Comparison of ENCODE assay signal across 26 mouse cellular contexts in the genomic region with DNA sequence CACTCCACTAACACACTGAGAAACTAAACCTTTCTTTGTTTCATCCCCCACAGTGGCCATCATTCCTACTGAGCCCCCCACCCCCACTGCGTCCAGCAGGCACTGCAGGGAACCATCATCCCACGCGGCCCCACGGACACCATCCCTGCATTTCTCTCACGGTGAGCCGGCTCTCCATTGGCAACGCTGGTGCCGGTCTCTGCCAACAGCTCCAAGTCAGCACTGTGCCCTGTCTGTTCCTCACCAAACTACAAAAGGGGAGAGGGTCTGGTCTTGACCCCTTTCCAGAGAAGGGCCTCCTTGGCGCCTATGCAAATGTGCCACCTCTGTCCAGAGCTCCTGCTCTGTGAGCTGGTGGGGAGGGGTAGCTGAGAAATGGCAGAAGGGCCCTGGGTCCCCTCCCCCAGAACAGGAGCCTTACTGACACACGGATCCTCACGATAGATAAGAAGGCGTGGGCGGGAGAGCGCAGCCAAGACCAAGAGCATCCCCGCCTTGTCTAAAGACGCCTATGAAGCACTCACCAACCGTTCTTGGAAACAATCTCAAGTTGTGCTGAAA.
DNase-seq lines count a peak whose midpoint lies in the region; ATAC-seq lines count a peak whose summit lies in the region.
"Had no signal": no experiment of that assay in that cellular context is flagged by ENCODE, and none has a peak within 500 bp of the region (broad histone marks: within the 10 kb centered on the region; RNA-seq: fewer than 3 reads in every experiment).

No protein-coding gene starts in this region.

- 73% methylated on average over 17 of the region's 17 CpGs for WGBS in embryonic facial prominence, embryonic 13.5 days
- 73% methylated on average over 17 of the region's 17 CpGs for WGBS in embryonic facial prominence, embryonic 10.5 days
- WGBS in hindbrain, embryonic 15.5 days = 54% methylated on average over 17 of the region's 17 CpGs
- 62% methylated on average over 17 of the region's 17 CpGs for WGBS in hindbrain, embryonic 10.5 days
- 74% methylated on average over 17 of the region's 17 CpGs for WGBS in neural tube, embryonic 14.5 days

- no peak overlapping the region for H3K9ac ChIP-seq in embryonic facial prominence, embryonic 13.5 days
- H3K9ac ChIP-seq in hindbrain, embryonic 15.5 days = no peak overlapping the region
- H3K9ac ChIP-seq in neural tube, embryonic 14.5 days (replicated peaks; ENCODE audit: low read depth, low read length) = no peak overlapping the region
- H3K9ac ChIP-seq: heart, embryonic 12.5 days; liver, embryonic 15.5 days; lung, embryonic 15.5 days; neural tube, embryonic 12.5 days; stomach, embryonic 15.5 days had no signal

- no peaks in the 10 kb centered on the region for H3K36me3 ChIP-seq in embryonic facial prominence, embryonic 13.5 days
- H3K36me3 ChIP-seq in embryonic facial prominence, embryonic 10.5 days (replicated peaks) = no peaks in the 10 kb centered on the region
- H3K36me3 ChIP-seq in hindbrain, embryonic 15.5 days = no peaks in the 10 kb centered on the region
- no peaks in the 10 kb centered on the region for H3K36me3 ChIP-seq in hindbrain, embryonic 10.5 days
- H3K36me3 ChIP-seq in neural tube, embryonic 14.5 days (ENCODE audit: control insufficient read depth, insufficient read depth, low read length) = no peaks in the 10 kb centered on the region
- H3K36me3 ChIP-seq: heart, embryonic 12.5 days; limb, embryonic 10.5 days; liver, embryonic 15.5 days; lung, embryonic 15.5 days; neural tube, embryonic 12.5 days; stomach, embryonic 15.5 days had no signal

- no peak for DNase-seq in embryonic facial prominence, embryonic 10.5 days (ENCODE audit: low spot score)
- no peak for DNase-seq in hindbrain, embryonic 10.5 days (ENCODE audit: low spot score)
- no peak for DNase-seq in neural tube, embryonic 10.5 days (ENCODE audit: extremely low spot score, low spot score)
- no peak for DNase-seq in lung, postnatal 14 days
- DNase-seq: adrenal gland, postnatal 14 days; cerebellum, adult 8-10 months; gastrocnemius, postnatal 25 days; heart, adult 18-20 months; heart, postnatal 10 days; kidney, adult 18-20 months; kidney, postnatal 4 days; liver; lung, postnatal 4 days; thymus, postnatal 4 days had no signal

- H3K4me1 ChIP-seq in embryonic facial prominence, embryonic 13.5 days = peaks cover 3% of the 10 kb centered on the region; the same call in 1 of the 2 replicates
- H3K4me1 ChIP-seq in embryonic facial prominence, embryonic 10.5 days = peaks cover 12% of the 10 kb centered on the region
- 0 out of 2 replicates have a peak, but pooled peaks cover 9% of the 10 kb centered on the region for H3K4me1 ChIP-seq in hindbrain, embryonic 15.5 days (replicated peaks)
- peaks cover 14% of the 10 kb centered on the region for H3K4me1 ChIP-seq in hindbrain, embryonic 10.5 days (replicated peaks)
- no peaks in the 10 kb centered on the region for H3K4me1 ChIP-seq in neural tube, embryonic 14.5 days (ENCODE audit: control insufficient read depth, insufficient read depth, low read length)
- H3K4me1 ChIP-seq: liver, embryonic 15.5 days; neural tube, embryonic 12.5 days had no signal

- H3K27me3 ChIP-seq in embryonic facial prominence, embryonic 13.5 days = no peaks in the 10 kb centered on the region
- peaks cover 3% of the 10 kb centered on the region; the same call in 1 of the 2 replicates for H3K27me3 ChIP-seq in embryonic facial prominence, embryonic 10.5 days (replicated peaks; ENCODE audit: low read depth, poor library complexity, severe bottlenecking)
- no peaks in the 10 kb centered on the region for H3K27me3 ChIP-seq in hindbrain, embryonic 15.5 days
- 0 out of 2 replicates have a peak, but pooled peaks cover 13% of the 10 kb centered on the region for H3K27me3 ChIP-seq in hindbrain, embryonic 10.5 days (ENCODE audit: insufficient read depth, poor library complexity, severe bottlenecking)
- H3K27me3 ChIP-seq in neural tube, embryonic 14.5 days (ENCODE audit: control insufficient read depth, insufficient read depth, low read length) = no peaks in the 10 kb centered on the region
- H3K27me3 ChIP-seq: liver, embryonic 15.5 days; lung, embryonic 15.5 days; neural tube, embryonic 12.5 days; stomach, embryonic 15.5 days had no signal

- no peaks in the 10 kb centered on the region for H3K9me3 ChIP-seq in embryonic facial prominence, embryonic 13.5 days
- H3K9me3 ChIP-seq in embryonic facial prominence, embryonic 10.5 days = no peaks in the 10 kb centered on the region
- no peaks in the 10 kb centered on the region for H3K9me3 ChIP-seq in hindbrain, embryonic 15.5 days
- H3K9me3 ChIP-seq in hindbrain, embryonic 10.5 days = no peaks in the 10 kb centered on the region
- no peaks in the 10 kb centered on the region for H3K9me3 ChIP-seq in neural tube, embryonic 14.5 days (ENCODE audit: control insufficient read depth, low read length)
- H3K9me3 ChIP-seq: heart, embryonic 12.5 days; limb, embryonic 10.5 days; liver, embryonic 15.5 days; lung, embryonic 15.5 days; neural tube, embryonic 12.5 days; stomach, embryonic 15.5 days had no signal

- no peak overlapping the region for H3K4me2 ChIP-seq in embryonic facial prominence, embryonic 13.5 days
- H3K4me2 ChIP-seq in hindbrain, embryonic 15.5 days = no peak overlapping the region
- no peak overlapping the region for H3K4me2 ChIP-seq in neural tube, embryonic 14.5 days (ENCODE audit: low read depth, low read length)
- H3K4me2 ChIP-seq: heart, embryonic 12.5 days; liver, embryonic 15.5 days; lung, embryonic 15.5 days; neural tube, embryonic 12.5 days; stomach, embryonic 15.5 days had no signal

- ATAC-seq in embryonic facial prominence, embryonic 13.5 days (ENCODE audit: insufficient number of reproducible peaks, insufficient read depth, low FRiP score, low TSS enrichment, low read depth) = peak; percentile 20; the same call in 1 of the 2 replicates
- ATAC-seq in hindbrain, embryonic 15.5 days (ENCODE audit: low FRiP score, low read depth) = peak; percentile 68
- peak; percentile 70 for ATAC-seq in neural tube, embryonic 14.5 days (ENCODE audit: low read depth)
- ATAC-seq: CD4-positive, CD25-positive, alpha-beta regulatory T cell, adult 4 months had no signal

- no peak overlapping the region for H3K4me3 ChIP-seq in embryonic facial prominence, embryonic 13.5 days
- H3K4me3 ChIP-seq in embryonic facial prominence, embryonic 10.5 days = no peak overlapping the region
- H3K4me3 ChIP-seq in hindbrain, embryonic 15.5 days = no peak overlapping the region
- no peak overlapping the region for H3K4me3 ChIP-seq in hindbrain, embryonic 10.5 days
- H3K4me3 ChIP-seq in neural tube, embryonic 14.5 days (ENCODE audit: low read depth, low read length) = no peak overlapping the region
- H3K4me3 ChIP-seq: erythroblast, embryonic 14.5 days; heart, embryonic 12.5 days; left cerebral cortex, adult 2 months; limb, embryonic 10.5 days; liver, embryonic 15.5 days; lung, embryonic 15.5 days; neural tube, embryonic 12.5 days; stomach, embryonic 15.5 days had no signal

- no peak overlapping the region for H3K27ac ChIP-seq in embryonic facial prominence, embryonic 13.5 days
- H3K27ac ChIP-seq in embryonic facial prominence, embryonic 10.5 days (replicated peaks) = no peak overlapping the region
- no peak overlapping the region for H3K27ac ChIP-seq in hindbrain, embryonic 15.5 days (replicated peaks)
- no peak overlapping the region for H3K27ac ChIP-seq in hindbrain, embryonic 10.5 days
- no peak overlapping the region for H3K27ac ChIP-seq in neural tube, embryonic 14.5 days (ENCODE audit: low read depth, low read length)
- H3K27ac ChIP-seq: left cerebral cortex, adult 2 months; limb, embryonic 10.5 days; liver, embryonic 15.5 days; lung, embryonic 15.5 days; neural tube, embryonic 12.5 days; stomach, embryonic 15.5 days had no signal

Comparison
In these comparisons a context has a peak if more than half of its experiments do, and no peak if none do; other contexts are left out.
1. ATAC-seq: peak in every context shown above with its lines; median percentile 70 in neural tube, embryonic 14.5 days; 68 in hindbrain, embryonic 15.5 days; 20 in embryonic facial prominence, embryonic 13.5 days.